Comparison of ENCODE assay signal across 8 mouse cellular contexts in genomic region chr8:105880754-105881520, GRCm38 (mm10). TPM values are rescaled to one million over a fixed set of nuclear protein-coding genes. Genes with fewer than 3 reads are reported as not detected.
DNase-seq lines count a peak whose midpoint lies in the region; ATAC-seq lines count a peak whose summit lies in the region.

Edc4 (plus strand) TSS chr8:105880881.

- DNase-seq in adrenal gland, adult 2 months = peak; percentile 91
- peak; percentile 88 for DNase-seq in embryo, embryonic 11 days
- DNase-seq in gastrocnemius, postnatal 36 days = peak; percentile 81 to 89
- peak; percentile 97 for DNase-seq in intestine, embryonic 14.5 days (ENCODE audit: low spot score)
- peak; percentile 75 to 80 for DNase-seq in left cerebral cortex, postnatal 25 days (ENCODE audit: low spot score in 2 of 2)
- peak; percentile 90 for DNase-seq in mesoderm, embryonic 11.5 days (ENCODE audit: low read depth, low spot score)
- DNase-seq in right cerebral cortex, postnatal 25 days = peak; percentile 84
- peak; percentile 80 to 82 for DNase-seq in urinary bladder, postnatal 4 days (ENCODE audit: low spot score in 2 of 2)

- H3K9ac ChIP-seq in intestine, embryonic 14.5 days (ENCODE audit: low read length) = peak within 1 kb of the TSS; percentile 73

- peak within 1 kb of the TSS; percentile 71 for H3K4me3 ChIP-seq in intestine, embryonic 14.5 days (ENCODE audit: low read depth, low read length)

- H3K4me2 ChIP-seq in intestine, embryonic 14.5 days (ENCODE audit: low read length) = peak within 1 kb of the TSS; percentile 66

- peak within 1 kb of the TSS; percentile 18; the same call in 1 of the 2 replicates for H3K27ac ChIP-seq in intestine, embryonic 14.5 days (ENCODE audit: low read depth)

- no peaks in the 10 kb centered on the region for H3K27me3 ChIP-seq in intestine, embryonic 14.5 days (replicated peaks; ENCODE audit: control insufficient read depth, insufficient read depth, low read length)

- no peaks in the 10 kb centered on the region for H3K9me3 ChIP-seq in intestine, embryonic 14.5 days (ENCODE audit: control insufficient read depth, low read length)

- peaks cover 54% of the 10 kb centered on the region for H3K36me3 ChIP-seq in intestine, embryonic 14.5 days (ENCODE audit: control insufficient read depth, insufficient read depth, low read length)

- peaks cover 9% of the 10 kb centered on the region for H3K4me1 ChIP-seq in intestine, embryonic 14.5 days (replicated peaks; ENCODE audit: control insufficient read depth, insufficient read depth, low read length)

- intact Hi-C loops in gastrocnemius, postnatal 36 days (cut with DNase I) = no loop called here
- intact Hi-C loops in left cerebral cortex, postnatal 25 days (cut with DNase I) = no loop called here

- WGBS in intestine, embryonic 14.5 days = under 1% methylated on average over 44 of the region's 45 CpGs

- peak; percentile 88 for ATAC-seq in intestine, embryonic 14.5 days (replicated peaks; ENCODE audit: low FRiP score, low TSS enrichment, low read depth)

RNA-seq across cellular contexts. Expression of gene Edc4, which starts in this region (rescaled TPM):
- total RNA-seq in adrenal gland, adult 2 months (2021) = 10 to 100 TPM; 33.8 to 35.9 TPM
- polyA plus RNA-seq in adrenal gland, adult 2 months (2012; rRNA removed) = 74.9 and 97.4 TPM in 2 replicates
- total RNA-seq in gastrocnemius, postnatal 36 days (2021) = 10 to 100 TPM; 17.6 to 20.1 TPM
- 37.0 and 40.7 TPM in 2 replicates for polyA plus RNA-seq in intestine, embryonic 14.5 days (2014; fragmentation: Nextera tagmentation; extraction: Ambion mirVana)
- 10 to 100 TPM; 58.1 to 62.9 TPM for total RNA-seq in left cerebral cortex, postnatal 25 days (2021)

Comparison
In these comparisons a context has a peak if more than half of its experiments do, and no peak if none do; other contexts are left out.
1. Peak in every context shown above with its lines: DNase-seq, ATAC-seq, H3K4me3 ChIP-seq and H3K27ac ChIP-seq.